Mouse (Mus musculus) myocyte (in vitro differentiated cells): ENCODE measurements around the gene Brsk1.

Experiments used
- CEBPB ChIP-seq: IDR thresholded peaks from 2 replicates; pipeline ENCODE4 v1.6.1; 2011; ENCODE audit warnings: mild to moderate bottlenecking, moderate library complexity; ENCODE audit not compliant: poor library complexity, insufficient read depth, severe bottlenecking
- E2F4 ChIP-seq: IDR thresholded peaks from one replicate; pipeline ENCODE4 v1.6.1; 2011; ENCODE audit warnings: mild to moderate bottlenecking, control low read depth, moderate library complexity; ENCODE audit not compliant: insufficient read depth
- MAX ChIP-seq: IDR thresholded peaks from one replicate; pipeline ENCODE4 v1.6.1; 2011; ENCODE audit warnings: low read depth, mild to moderate bottlenecking, control low read depth
- MYOD1 ChIP-seq, 3 experiments: IDR thresholded peaks; one replicate each; pipeline ENCODE4 v1.6.1; 2011; ENCODE audit warnings: control low read depth in 2 of 3, low read depth in 2 of 3, mild to moderate bottlenecking in 2 of 3, moderate library complexity in 1 of 3; ENCODE audit not compliant: insufficient read length in 2 of 3, control insufficient read depth in 1 of 3
- MYOG ChIP-seq, 3 experiments: IDR thresholded peaks; one replicate each; pipeline ENCODE4 v1.6.1; 2011; ENCODE audit warnings: control low read depth in 2 of 3, low read depth in 2 of 3, mild to moderate bottlenecking in 2 of 3; ENCODE audit not compliant: insufficient read length in 2 of 3, control insufficient read depth in 1 of 3, insufficient read depth in 1 of 3
- POLR2A ChIP-seq: IDR thresholded peaks from one replicate; pipeline ENCODE4 v1.6.1; 2011; ENCODE audit warnings: low read depth, mild to moderate bottlenecking, control low read depth, moderate library complexity; ENCODE audit not compliant: insufficient read length
- POLR2AphosphoS2 ChIP-seq: IDR thresholded peaks from one replicate; pipeline ENCODE4 v1.6.1; 2011; ENCODE audit warnings: low read depth, control low read depth; ENCODE audit not compliant: insufficient read length
- REST ChIP-seq: IDR thresholded peaks from one replicate; pipeline ENCODE4 v1.6.1; 2011; ENCODE audit warnings: mild to moderate bottlenecking, control low read depth, moderate library complexity; ENCODE audit not compliant: insufficient read depth, insufficient read length
- SRF ChIP-seq: IDR thresholded peaks from one replicate; pipeline ENCODE4 v1.6.1; 2011; ENCODE audit warnings: low read depth; ENCODE audit not compliant: control insufficient read depth, insufficient read length
- TCF12 ChIP-seq: IDR thresholded peaks from one replicate; pipeline ENCODE4 v1.6.1; 2011; ENCODE audit warnings: mild to moderate bottlenecking, control low read depth; ENCODE audit not compliant: poor library complexity, insufficient read depth, severe bottlenecking
- TCF3 ChIP-seq: IDR thresholded peaks from one replicate; pipeline ENCODE4 v1.6.1; 2011; ENCODE audit warnings: low read depth, control low read depth; ENCODE audit not compliant: insufficient read length
- USF1 ChIP-seq: IDR thresholded peaks from one replicate; pipeline ENCODE4 v1.6.1; 2011; ENCODE audit warnings: low read depth, mild to moderate bottlenecking, control low read depth, moderate library complexity

GRCm38 (mm10) chr7:4658912-4659551 lies 31.4 kb upstream of the Brsk1 start, which contains the start of gene Ppp6r1:
- TF ChIP-seq REST (no peak), POLR2A (peak; percentile 90), POLR2AphosphoS2 (peak; percentile 91), SRF (no peak), MYOD1 (IDR thresholded peaks at IDR 0.05; ENCODE audit: control insufficient read depth in 1 of 3, insufficient read length in 2 of 3, low read depth in 2 of 3) (peak in 2 of 3 experiments; percentile 61 to 67), MYOG (IDR thresholded peaks at IDR 0.05; ENCODE audit: control insufficient read depth in 1 of 3, insufficient read depth in 1 of 3, insufficient read length in 2 of 3, low read depth in 2 of 3) (peak in 2 of 3 experiments; percentile 52 to 77), USF1 (no peak), CEBPB (no peak), E2F4 (peak; percentile 16), TCF12 (no peak), TCF3 (no peak), MAX (no peak)
